Mouse (Mus musculus) ZHBTc4 (cell line): ENCODE results near the gene Vax1.

Experiments
- DNase-seq: peaks from one replicate; pipeline ENCODE4 v3.0.0-alpha.2; 2011; ENCODE audit warnings: low read depth, low spot score

Vax1 gene

DNA sequence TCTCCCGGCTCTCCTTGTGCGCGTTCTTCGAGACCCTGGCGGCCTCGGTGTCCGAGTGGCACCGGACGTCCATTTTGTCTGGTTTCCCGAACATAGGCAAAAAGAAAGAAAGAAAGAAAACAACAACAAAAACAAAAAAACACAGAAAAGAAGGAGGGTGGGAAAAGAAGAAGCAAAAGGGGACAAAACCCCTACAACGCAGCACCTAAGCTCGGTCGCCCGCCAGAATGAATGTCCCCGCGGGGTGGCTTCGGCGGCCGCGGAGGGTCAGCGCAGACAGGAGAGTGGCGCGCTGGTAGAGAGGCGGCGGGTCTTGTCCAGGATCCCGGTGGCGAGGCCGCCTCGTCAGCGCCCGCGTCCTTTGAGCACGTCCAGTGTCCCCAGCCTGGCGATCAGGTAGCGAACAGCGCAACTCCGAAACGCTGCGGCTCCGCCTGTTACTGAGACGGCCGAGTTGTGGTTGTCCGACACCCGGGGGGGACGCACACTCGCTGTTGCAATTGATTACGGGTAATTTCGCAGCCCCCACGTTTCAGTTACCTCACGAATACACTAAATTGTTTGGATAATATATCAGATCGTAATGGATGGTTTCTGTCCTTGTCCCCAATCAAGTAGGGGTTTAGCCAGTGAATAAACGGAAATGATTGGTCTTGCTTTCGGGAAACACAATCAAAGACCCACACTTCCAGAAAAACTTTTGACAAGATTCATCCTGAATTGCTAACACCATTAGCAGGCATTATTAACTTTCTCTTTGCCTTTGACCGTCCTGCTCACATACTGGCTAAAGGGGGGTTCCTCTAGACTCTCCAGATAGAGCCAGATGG lies at the start of gene Vax1:
Gene Vax1 (minus strand): TSS at position 121 of the 830 bp plus-strand sequence.
- peak; percentile 47 for DNase-seq

DNA sequence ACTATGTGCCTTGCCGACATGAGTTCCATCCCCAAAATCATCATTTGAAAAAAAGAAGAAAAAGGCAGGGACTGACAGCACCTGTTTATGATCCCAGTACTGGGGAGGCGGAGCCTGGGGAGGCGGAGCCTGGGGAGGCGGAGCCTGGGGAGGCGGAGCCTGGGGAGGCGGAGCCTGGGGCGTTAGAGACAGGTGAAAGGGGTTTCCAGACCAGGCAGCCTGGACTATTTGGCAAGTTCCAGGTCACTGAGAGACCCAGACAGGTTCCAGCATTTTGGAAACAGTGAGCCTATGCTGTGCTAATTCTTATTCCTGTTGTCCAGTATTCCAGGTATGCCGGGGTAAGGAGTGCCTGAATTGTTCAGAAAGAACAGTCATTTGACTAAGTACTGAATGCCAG lies 49.1 kb upstream of the Vax1 start, which contains the start of gene Kcnk18:
Gene Kcnk18 (plus strand): TSS at position 224 of the 400 bp plus-strand sequence.
- peak; percentile 33 for DNase-seq

DNA sequence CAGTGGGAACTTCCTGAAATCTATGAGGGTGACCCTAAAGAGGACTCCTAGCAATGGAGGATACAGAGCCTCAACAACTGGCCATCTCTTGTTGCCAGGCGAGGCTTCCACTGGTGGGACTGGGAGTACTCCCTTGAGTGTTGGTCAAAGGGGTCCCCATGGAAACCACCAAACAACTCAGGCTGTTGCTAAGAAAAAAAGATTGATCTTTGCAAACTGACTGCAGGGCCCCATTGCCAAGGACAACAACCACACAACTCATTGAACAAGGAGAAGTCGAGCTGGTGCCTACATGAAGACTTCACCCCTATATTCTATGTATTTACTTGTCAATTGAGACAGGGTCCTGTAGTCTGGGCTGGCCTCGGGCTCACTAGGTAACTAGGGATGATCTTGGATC lies 47.0 kb upstream of the Vax1 start:
- DNase-seq: no peak

DNA sequence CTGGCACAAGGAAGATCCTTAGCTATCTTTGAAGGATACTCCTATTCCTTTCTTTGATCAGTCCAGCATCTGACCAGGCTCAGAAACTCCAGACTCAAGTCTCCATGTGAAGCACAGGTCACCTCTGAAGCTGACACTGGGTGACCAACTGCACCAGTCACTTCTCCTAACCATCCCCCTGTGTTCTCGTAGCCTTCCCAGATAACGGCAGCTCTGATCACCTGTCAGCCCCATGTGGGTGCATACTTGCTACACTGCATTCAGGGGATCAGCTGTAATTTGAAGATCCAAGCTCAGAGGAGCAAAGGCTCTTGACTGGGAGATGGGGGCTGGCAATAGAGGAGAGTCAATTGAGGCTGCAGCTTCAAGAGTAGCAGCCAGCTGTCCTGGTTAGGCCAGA lies 39.1 kb upstream of the Vax1 start:
- DNase-seq: no peak

DNA sequence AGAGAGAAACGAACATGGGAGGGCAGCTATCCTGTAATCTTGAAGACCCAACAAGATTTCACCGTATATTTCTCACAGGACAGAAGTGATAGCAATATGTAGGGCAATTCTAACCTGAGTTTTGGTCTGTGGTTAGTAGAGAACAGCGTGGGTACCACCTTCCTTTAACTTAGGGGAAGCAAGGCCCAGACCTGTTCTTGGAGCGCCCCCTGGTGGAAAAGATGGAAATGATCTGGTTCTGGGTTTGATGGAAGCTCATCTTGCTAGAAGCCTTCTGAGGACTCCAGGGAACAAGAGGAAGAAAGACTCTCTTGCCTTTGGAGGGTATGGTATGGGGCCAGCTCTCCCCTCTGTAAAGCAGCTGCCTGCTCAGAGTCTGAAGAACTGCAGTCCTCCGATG lies 38.6 kb upstream of the Vax1 start:
- DNase-seq: peak; percentile 79

DNA sequence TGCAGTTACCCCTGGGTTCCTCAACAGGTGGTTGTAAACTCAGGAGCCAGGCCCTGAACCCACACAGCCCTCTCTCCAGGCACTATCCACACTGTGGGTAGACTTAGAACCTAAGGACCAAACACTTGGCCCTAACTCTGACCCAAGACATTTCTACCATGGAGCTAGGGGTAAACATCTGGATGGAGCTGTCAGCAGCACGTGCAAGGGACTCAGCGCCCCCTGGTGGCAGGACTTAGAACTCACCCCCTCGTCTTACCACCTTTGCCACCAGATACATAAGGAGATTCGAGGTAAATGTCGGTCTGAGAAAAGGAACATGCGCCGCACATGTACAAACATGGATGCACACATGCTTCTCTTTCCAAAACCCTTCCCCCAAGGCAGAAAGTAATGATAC lies 28.3 kb upstream of the Vax1 start:
- peak; percentile 78 for DNase-seq

DNA sequence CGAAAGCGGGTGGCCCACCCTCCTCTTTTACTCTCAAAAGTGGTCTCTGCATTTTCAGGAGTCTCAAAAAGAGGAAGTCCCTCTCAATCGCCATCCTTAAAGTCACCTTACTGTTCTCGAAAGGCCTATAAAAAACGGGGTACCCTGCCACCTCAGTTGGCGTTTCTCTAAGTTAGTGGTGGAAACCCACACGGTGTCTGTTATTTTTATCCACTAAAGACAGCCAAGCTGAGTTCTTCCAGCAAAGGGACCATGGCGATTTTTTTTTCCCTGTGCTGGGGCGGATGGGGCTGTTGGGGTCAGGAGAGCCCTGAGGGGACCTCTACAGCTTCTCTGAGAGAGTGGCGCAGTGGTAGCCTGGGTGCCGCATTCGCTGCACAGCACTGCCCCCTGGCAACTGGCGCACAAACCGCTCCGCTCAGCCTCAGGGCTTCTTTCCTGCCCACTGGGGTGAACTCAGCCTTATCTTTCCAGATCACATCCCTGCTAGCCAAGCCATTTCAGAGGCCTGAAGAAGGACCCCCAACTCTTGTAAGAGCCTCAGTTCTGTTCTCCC lies 26.3 kb upstream of the Vax1 start:
- DNase-seq: peak; percentile 39

DNA sequence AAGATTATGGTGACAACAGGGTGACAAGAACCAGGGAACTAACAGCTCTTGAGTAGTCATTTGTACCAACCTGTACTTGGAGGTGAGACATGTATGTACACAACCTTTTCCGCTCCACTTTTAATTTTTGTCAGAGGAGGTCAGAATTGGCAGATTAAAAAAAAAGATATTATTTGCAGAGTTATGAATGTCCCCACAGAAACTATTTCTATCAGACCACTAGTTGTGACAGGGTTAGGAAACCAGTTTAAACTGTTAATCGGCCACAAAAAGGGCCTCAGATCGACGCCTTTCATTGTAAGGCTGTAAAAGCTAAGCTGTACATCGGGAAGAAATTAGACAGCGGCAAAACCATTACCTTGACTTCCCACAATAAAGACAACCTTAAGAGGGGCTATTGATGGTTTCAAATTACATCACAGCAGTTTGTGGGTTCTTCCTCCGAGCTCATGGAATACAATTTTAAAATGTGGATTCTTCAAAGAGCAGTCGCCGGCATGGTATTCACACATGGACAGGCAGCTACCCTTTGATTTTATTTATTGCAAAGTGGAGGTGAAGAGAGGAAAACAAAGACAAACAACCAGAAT lies 25.4 kb upstream of the Vax1 start:
- DNase-seq: no peak

DNA sequence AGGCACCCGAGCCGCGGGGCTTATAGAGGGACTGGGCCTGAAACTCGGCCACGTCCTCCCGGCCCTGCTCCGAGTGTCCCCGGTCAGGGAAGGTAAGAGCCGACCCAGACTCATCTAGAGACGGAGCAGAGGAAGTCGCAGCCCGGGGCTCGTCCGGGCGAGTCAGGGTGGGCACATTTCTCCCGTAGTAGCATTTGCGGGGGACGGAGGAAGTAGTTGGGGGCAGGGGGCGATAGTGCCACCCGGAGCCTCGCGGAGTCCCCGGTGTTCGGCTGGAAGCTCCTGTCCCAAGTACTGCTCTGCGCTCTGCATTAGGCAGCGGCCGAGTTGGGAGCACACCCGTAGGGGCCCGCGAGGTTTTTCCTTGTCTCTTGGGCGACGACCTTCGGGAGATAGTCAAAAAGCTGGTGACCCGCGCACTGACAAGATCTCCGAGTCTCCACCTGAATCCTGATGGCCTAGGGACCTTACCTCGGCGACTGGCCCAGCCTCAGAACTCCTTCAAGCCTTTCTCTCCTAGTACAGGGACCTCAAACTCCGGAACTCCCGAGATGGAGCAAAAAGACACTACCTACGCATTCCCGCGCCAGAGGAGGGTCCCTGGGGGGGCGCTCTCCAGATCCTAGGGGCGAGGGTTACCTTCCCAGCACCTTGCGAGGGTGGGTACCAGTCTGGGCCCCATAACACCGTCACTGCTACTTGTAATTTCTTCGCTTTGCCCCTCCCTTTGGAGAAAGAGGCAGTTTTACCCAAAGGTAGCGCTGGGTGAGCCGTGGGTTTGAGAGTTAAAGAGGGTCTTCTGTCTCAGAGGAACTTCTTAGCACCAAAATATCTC lies 24.3 kb upstream of the Vax1 start:
- peak; percentile 45 for DNase-seq

DNA sequence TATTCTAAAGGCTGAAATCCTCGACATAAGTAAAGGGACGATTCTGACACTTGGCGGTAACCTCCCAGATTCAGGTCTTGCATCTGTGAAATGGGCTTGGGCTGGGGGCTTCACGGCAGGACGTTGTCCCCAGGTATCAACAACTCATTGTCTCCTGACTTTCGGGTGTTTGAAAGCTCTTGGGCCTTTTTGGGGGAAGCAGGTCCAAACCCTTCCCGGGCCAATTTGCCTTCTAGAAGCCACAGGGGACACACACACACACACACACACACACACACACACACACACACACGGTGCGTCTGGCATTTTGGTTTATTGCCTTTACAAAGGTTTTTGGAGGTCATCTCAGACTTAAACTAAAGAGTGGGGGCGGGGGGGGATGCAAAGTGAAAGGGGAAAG lies 23.6 kb upstream of the Vax1 start:
- DNase-seq: no peak

DNA sequence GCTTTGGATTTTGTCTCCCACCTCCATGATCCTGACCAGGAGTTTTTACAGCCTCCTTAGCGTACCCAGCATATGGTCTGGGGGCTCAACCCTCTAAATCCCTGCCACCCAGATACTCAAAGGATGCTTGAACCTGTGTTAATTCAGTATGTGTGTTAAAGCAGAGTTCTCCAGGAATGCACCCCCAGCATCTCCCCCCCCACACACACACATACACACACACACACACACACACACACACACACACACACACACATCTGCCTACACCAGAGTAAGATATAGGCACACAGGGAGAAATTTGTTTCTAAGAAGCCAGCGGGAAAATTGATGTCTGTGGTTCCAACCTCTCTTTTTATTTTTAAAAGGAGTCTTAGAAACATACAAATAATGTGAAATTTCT lies 22.6 kb upstream of the Vax1 start:
- DNase-seq: no peak

DNA sequence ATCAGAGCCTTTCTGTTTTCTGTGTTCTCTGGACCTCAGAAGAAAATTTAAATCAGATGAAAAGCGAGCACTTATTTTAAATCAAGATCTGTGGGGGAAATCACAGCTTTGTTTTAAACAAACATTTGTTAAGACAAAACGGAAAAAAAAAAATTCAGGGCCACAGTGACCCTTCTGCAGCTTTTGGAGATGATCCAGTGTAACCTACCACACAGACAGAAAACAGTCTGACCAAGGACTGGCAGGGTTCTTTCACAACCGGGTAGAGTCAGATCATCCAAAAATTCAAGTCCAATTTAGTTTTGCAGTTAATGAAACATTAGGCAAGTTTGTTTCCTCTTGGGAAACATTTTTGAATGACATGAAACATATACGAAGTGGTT lies 21.3 kb upstream of the Vax1 start:
- DNase-seq: no peak

DNA sequence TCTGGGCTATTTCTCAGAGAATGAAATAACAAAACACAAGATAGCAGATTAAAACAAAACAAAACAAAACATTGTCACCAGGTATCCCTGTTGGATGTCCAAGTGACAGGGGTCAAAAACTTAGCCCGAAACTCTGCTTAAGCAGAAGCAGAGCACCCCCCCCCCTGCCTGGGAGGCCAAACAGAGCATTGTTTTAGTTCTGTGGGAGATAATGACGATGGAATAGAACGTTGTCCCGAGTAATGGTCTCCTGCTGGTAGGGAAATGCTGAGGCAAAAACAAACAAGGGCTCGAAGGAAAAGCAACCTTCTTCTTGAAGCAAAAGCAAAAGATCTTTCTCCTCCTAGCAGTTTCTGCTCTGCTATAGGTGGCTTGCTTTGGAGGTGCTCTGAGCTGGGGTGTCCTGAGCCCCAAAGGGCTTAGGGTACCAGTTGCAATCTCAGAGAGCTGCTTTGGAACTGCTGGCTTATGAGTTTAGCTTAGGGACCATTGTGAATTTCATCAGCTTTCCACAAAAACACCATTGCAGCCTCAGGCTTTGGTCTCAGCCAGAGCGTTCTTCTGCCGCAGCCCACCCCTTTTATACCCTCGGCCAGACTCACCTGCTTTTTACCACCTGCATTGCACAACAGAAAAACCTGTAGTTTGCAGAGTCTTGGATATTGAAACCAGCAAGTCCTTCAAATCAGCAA lies 20.7 kb upstream of the Vax1 start:
- DNase-seq: no peak

DNA sequence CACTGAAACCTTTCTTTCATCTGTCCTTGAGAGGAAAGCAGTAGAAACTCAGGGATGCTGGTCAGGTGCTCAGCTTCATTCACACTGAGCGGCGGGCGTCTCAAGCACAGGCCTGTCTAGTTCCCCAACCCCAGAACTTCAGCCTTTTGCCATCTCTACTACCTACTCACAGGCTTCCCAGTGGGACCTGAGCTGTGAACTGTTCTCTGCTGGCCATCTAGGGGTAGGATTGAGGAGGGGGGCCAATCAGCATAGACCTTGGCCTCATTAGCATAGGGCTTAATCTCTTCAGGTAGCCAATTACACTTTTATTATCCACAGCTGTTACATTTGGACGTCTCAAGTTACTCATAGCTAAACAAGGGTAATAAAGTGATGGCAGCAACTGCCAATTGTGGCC lies 19.1 kb upstream of the Vax1 start:
- peak; percentile 30 for DNase-seq

DNA sequence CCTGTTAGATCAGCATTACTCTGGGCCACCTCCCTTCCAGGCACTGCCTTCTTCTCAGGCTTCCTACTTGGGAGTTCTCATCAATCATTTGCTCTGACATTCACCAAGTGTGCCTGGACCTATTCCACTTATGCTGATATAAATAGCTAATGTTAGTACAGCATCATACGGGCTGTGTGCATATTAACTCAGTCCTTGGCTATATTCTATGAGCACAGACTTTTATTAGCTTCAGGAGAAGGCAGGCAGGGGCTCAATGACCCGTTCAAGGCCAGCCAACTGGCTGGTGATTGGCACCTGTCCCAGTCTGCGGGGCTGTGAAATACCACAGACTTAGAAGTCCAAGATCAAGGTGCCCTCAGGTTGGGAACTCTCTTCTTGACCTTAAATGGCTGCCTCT lies 14.1 kb upstream of the Vax1 start:
- no peak for DNase-seq

DNA sequence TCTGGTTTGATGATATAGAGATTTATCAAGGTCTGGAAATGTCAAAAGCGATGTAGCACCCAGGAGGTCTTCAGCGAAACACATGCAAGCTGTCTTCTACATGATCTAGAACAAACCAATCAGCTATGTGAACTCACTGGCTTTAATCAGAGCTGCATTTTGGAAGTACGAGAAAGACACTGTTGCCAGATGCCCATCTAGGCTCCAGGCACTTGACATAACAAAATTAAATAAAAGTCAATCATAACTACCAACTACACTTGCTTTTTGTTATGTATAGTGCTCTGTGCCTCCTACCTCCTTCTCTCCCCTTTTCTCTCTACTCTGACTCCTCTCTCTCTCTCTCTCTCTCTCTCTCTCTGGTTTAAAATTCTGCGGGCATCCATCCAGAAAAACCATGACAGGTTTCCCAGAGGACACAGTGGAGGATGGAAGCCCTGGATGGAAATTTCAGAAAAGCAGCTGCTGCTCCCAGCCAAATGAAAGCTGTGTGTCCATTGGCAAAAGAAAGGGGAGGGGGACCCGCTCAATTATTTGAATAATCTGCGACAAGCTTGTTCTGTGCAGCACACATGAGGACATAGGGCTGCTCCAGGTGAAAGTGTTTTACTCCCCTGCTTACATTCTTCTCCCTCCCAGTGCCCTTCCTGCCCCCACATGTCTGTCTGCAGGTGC lies 3.6 kb upstream of the Vax1 start:
- no peak for DNase-seq

DNA sequence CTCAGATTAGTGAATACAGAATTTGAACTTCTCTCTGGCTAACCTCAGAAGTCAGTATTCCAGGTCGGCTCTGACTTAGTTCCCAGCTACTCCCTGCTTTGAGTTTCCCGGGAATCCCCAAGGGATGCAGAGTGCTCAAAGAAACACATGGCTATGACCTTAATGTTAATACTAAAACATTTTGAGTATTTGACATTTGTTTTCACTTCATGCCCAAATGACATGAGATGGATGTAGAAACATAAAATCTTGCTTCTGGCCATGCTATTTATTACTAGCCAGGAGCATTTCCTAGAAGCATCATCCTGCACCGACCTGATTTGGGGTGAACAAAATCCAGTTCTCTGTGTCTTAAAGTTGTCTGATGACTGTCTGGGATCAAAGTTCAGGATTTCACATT lies 2.9 kb upstream of the Vax1 start:
- no peak for DNase-seq

DNA sequence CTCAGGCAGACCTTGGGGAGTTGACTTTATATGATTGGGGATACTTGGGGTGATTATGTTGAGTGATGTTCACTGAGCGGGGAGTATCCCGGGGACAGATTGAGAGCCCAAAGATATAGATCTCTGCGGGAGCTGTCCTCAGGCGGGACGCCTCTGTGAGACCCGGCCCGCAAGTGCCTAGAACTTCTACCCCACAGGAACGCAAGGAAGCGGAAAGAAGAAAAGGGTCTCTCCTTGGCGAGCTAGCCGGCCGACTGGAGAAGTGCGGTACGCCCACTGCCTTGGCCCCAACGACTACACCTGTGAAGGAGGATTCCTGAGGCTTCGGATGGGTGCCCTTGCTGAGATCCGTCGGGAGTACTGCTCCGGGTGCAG lies 2.0 kb upstream of the Vax1 start:
- DNase-seq: peak; percentile 44

DNA sequence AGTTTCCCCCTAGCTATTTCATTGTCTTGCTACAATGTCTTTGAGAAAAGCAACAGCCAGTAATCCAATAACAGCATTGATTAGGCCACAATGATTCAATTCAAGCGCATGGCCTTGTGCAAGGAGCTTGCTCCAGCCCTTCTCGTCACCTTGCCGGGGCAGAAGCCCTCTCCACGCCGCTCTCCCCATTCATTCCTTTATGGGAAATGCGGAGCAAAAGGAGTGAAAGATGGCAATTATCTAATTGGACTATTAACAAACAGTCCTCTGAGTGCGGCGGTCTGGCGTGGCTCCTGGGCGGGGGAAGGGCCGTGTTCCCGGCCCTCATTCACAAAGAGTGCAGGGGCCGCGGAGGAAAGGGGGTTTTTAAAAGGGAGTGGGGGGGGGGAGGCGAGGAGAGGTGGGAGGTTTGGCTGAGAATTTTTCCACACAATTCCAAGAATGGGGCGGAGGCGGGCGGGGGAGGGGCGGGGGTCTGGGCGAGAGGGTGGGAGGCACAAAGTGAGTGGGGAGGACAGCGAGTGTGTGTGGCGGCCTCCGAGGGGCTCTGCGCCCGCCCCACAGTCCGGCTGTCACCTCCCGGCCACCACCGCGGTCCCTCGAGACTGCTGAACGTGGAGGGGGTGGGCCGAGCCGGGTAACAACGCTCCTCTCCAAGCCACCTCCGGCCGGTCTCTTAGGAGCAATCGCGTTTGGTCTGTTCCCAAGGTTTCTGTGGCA lies 1.5 kb upstream of the Vax1 start:
- DNase-seq: peak; percentile 44

DNA sequence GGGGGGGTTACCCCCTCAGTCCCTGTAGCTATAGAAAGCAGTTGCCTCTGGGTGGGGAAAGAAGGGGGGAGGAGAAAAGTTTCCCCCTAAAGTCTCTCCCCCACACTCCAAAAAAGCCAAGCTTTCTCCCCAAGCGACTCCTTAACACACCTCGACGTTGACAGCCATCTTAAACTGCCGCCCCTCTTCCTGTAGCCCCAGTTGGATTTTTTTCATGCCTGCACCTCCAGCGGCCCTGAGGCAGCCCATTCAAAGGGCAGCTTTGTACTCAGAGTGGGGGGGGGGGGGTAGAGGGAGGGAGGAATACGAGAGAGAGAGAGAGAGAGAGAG lies 875 bp upstream of the Vax1 start:
- no peak for DNase-seq
